Mouse (Mus musculus) ES-E14 (cell line): ENCODE results near the gene Lsm4.

Source experiments
- CHD2 ChIP-seq: IDR thresholded peaks from 2 replicates; pipeline ENCODE4 v1.6.1; 2014; ENCODE audit warnings: mild to moderate bottlenecking, low read depth, low read length, inconsistent platforms
- ZC3H11A ChIP-seq: IDR thresholded peaks from 2 replicates; pipeline ENCODE4 v1.6.1; 2012; ENCODE audit warnings: low read depth, mild to moderate bottlenecking, inconsistent platforms, low read length, borderline replicate concordance
- ZNF384 ChIP-seq: IDR thresholded peaks from 2 replicates; pipeline ENCODE4 v1.6.1; 2012; ENCODE audit warnings: low read depth, low read length, inconsistent platforms

GRCm38 (mm10) chr8:70720739-70721138, 47.7 kb downstream of the Lsm4 start:
- TF ChIP-seq CHD2, result no peak
- TF ChIP-seq ZC3H11A, result peak; percentile 93
- peak; percentile 99 for TF ChIP-seq ZNF384
